Mouse (Mus musculus) kidney, postnatal 36 days (tissue): ENCODE data around the gene Pbrm1.
A peak's percentile ranks its signal among the peaks of the same experiment; 100 is the strongest.

Experiments
- DNase-seq, 2 experiments: peaks; one replicate each; pipeline ENCODE4 v3.0.0; 2021 to 2022; ENCODE audit warnings: mixed read lengths in 2 of 2

Pbrm1 gene

GRCm38 (mm10) chr14:31081147-31081546 lies 62.2 kb downstream of the Pbrm1 start:
- DNase-seq, result no peak

- peak in 1 of 2 experiments; percentile 78 for DNase-seq
These were observed 68.5 kb downstream of the Pbrm1 start for GRCm38 (mm10) chr14:31087433-31087832.

GRCm38 (mm10) chr14:31088515-31088914 lies 69.6 kb downstream of the Pbrm1 start:
- no peak for DNase-seq

GRCm38 (mm10) chr14:31089918-31090317 lies 71.0 kb downstream of the Pbrm1 start:
- no peak for DNase-seq

GRCm38 (mm10) chr14:31105156-31105555 lies 86.2 kb downstream of the Pbrm1 start:
- no peak for DNase-seq

GRCm38 (mm10) chr14:31110613-31111012 lies 91.7 kb downstream of the Pbrm1 start:
- DNase-seq, result no peak

GRCm38 (mm10) chr14:31112187-31112586 lies 93.2 kb downstream of the Pbrm1 start:
- DNase-seq, result peak; percentile 25 to 56

- no peak for DNase-seq
These were observed 95.1 kb downstream of the Pbrm1 start for GRCm38 (mm10) chr14:31114011-31114410.

- no peak for DNase-seq
These were observed 96.6 kb downstream of the Pbrm1 start for GRCm38 (mm10) chr14:31115522-31115921.

- DNase-seq, result no peak
These were observed 106.5 kb downstream of the Pbrm1 start for GRCm38 (mm10) chr14:31125106-31126075.

GRCm38 (mm10) chr14:31126826-31127225 lies 107.9 kb downstream of the Pbrm1 start:
- DNase-seq, result no peak

- peak; percentile 76 to 77 for DNase-seq
These were observed 109.3 kb downstream of the Pbrm1 start for GRCm38 (mm10) chr14:31128101-31128825.

GRCm38 (mm10) chr14:31128826-31129219 lies 109.9 kb downstream of the Pbrm1 start, which contains the start of gene Smim4:
Gene Smim4, minus strand, starts transcription at chr14:31128956.
- peak; percentile 99 for DNase-seq

- no peak for DNase-seq
These were observed 110.6 kb downstream of the Pbrm1 start for GRCm38 (mm10) chr14:31129326-31130235.

- peak; percentile 92 to 96 for DNase-seq
These were observed 111.6 kb downstream of the Pbrm1 start, which contains the start of gene Nt5dc2 for GRCm38 (mm10) chr14:31130236-31131220. Gene Nt5dc2, plus strand, starts transcription at chr14:31131053.

GRCm38 (mm10) chr14:31131272-31131821 lies 112.4 kb downstream of the Pbrm1 start:
- peak in 1 of 2 experiments; percentile 35 for DNase-seq

- peak in 1 of 2 experiments; percentile 65 for DNase-seq
These were observed 113.1 kb downstream of the Pbrm1 start for GRCm38 (mm10) chr14:31132031-31132430.

- DNase-seq, result no peak
These were observed 113.6 kb downstream of the Pbrm1 start for GRCm38 (mm10) chr14:31132491-31132975.

GRCm38 (mm10) chr14:31133023-31133665 lies 114.2 kb downstream of the Pbrm1 start:
- no peak for DNase-seq
